Mouse (Mus musculus): Measurements from ENCODE around the gene Dip2b.

DNA sequence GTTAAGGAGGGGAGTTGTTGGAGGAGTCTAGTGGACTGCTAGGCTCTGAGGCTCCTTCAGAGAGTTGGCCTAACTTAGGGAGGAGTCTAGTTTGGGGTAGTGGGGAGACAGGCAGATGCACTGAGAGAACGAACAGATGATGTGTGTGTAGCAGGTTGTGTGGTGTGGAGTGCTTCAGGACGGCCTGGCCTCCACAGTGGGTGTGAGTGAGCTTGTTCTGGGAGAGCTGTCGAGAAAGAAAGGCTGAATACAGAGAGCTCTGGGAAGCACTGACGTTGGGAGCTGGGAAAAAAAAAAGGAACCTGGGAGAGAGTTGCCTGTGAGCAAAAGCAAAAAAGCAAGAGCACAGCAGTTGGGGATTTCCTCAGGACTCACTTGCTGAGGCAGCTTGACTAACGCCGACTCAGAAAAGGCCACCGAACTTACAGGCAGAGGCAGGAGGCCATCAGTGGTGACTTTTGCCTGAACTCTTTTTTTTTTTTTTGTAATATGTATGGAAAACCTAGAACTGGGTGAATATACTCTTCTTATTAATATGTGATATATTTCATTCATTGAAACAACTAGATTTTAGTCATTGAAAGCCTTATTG, 11.1 kb downstream of the Dip2b start:
- no peak for TF ChIP-seq CTCF (IDR thresholded peaks at IDR 0.05; ENCODE audit: insufficient read depth, low read depth, low read length)
- TF ChIP-seq POLR2A (IDR thresholded peaks at IDR 0.05; ENCODE audit: insufficient read depth, low read depth, low read length) = no peak

Data from olfactory bulb, adult 2 months (tissue).